Mouse (Mus musculus) small intestine, adult 2 months (tissue): ENCODE measurements around the gene 2510002D24Rik.

Experiments used
- CTCF ChIP-seq: fragments of 200-500 bp; IDR thresholded peaks from 2 replicates; pipeline ENCODE4 v1.5.1; 2012; ENCODE audit warnings: low read depth, mild to moderate bottlenecking, control low read depth, inconsistent platforms, low read length, moderate library complexity, mixed read lengths; ENCODE audit not compliant: insufficient replicate concordance, insufficient read length; ENCODE audit errors: extremely low read depth
- POLR2A ChIP-seq: fragments of 200-500 bp; IDR thresholded peaks from 2 replicates; pipeline ENCODE4 v1.6.1; 2012; ENCODE audit warnings: low read depth, mild to moderate bottlenecking, control low read depth, inconsistent platforms, low read length, moderate library complexity

- no peak for TF ChIP-seq POLR2A
- no peak for TF ChIP-seq CTCF
Measured at GRCm38 (mm10) chr16:18805746-18806145, 30.6 kb upstream of the 2510002D24Rik start.
